11 mouse cellular contexts compared by ENCODE assay signal in genomic region chr11:117958197-117958596, GRCm38 (mm10). TPM values are rescaled to one million over a fixed set of nuclear protein-coding genes. Genes with fewer than 3 reads are reported as not detected.
A peak's percentile ranks its signal among the peaks of the same experiment; 100 is the strongest.
DNase-seq lines count a peak whose midpoint lies in the region; ATAC-seq lines count a peak whose summit lies in the region.
"Had no signal": no experiment of that assay in that cellular context is flagged by ENCODE, and none has a peak within 500 bp of the region (broad histone marks: within the 10 kb centered on the region; RNA-seq: fewer than 3 reads in every experiment).

No protein-coding gene starts in this region.

- no peak for DNase-seq in heart, postnatal 25 days (ENCODE audit: low spot score)
- DNase-seq in testis, postnatal 10 days (ENCODE audit: low spot score): peak; percentile 42
- DNase-seq in testis, postnatal 14 days (ENCODE audit: low spot score): no peak
- peak; percentile 42 for DNase-seq in embryonic facial prominence, embryonic 14.5 days (ENCODE audit: low spot score)
- DNase-seq in frontal cortex, postnatal 36 days (ENCODE audit: low spot score in 2 of 2): no peak
- no peak for DNase-seq in spleen, postnatal 10 days (ENCODE audit: low spot score in 2 of 2)
- DNase-seq in gastrocnemius, adult 8-10 months (ENCODE audit: low spot score in 2 of 2): no peak
- DNase-seq: cerebellum, adult 18-20 months; kidney, postnatal 10 days had no signal

- no peaks in the 10 kb centered on the region for H3K9me3 ChIP-seq in heart, embryonic 12.5 days (replicated peaks)
- H3K9me3 ChIP-seq in embryonic facial prominence, embryonic 14.5 days (ENCODE audit: control insufficient read depth, low read length): no peaks in the 10 kb centered on the region
- H3K9me3 ChIP-seq: hindbrain, embryonic 13.5 days had no signal

- no peaks in the 10 kb centered on the region for H3K36me3 ChIP-seq in heart, embryonic 12.5 days
- H3K36me3 ChIP-seq in embryonic facial prominence, embryonic 14.5 days (ENCODE audit: control insufficient read depth, insufficient read depth, low read length): no peaks in the 10 kb centered on the region
- H3K36me3 ChIP-seq: hindbrain, embryonic 13.5 days had no signal

- H3K27me3 ChIP-seq in heart, embryonic 12.5 days (replicated peaks): no peaks in the 10 kb centered on the region
- H3K27me3 ChIP-seq in embryonic facial prominence, embryonic 14.5 days (replicated peaks; ENCODE audit: control insufficient read depth, insufficient read depth, low read length): no peaks in the 10 kb centered on the region

- peaks cover 60% of the 10 kb centered on the region for H3K4me1 ChIP-seq in heart, embryonic 12.5 days (replicated peaks)
- peaks cover 44% of the 10 kb centered on the region for H3K4me1 ChIP-seq in embryonic facial prominence, embryonic 14.5 days (ENCODE audit: control insufficient read depth, insufficient read depth, low read length)

- 0 out of 2 replicates have a peak overlapping the region, but pooled peaks have one; percentile 1 for H3K9ac ChIP-seq in heart, embryonic 12.5 days
- H3K9ac ChIP-seq in embryonic facial prominence, embryonic 14.5 days (ENCODE audit: low read depth, low read length): 0 out of 2 replicates have a peak overlapping the region, but pooled peaks have one; percentile 14
- H3K9ac ChIP-seq: hindbrain, embryonic 13.5 days had no signal

- H3K27ac ChIP-seq in heart, embryonic 12.5 days (ENCODE audit: poor library complexity, severe bottlenecking): no peak overlapping the region
- H3K27ac ChIP-seq in embryonic facial prominence, embryonic 14.5 days (replicated peaks; ENCODE audit: low read depth, low read length): no peak overlapping the region
- H3K27ac ChIP-seq: hindbrain, embryonic 13.5 days had no signal

- no peak overlapping the region for H3K4me3 ChIP-seq in heart, embryonic 12.5 days
- no peak overlapping the region for H3K4me3 ChIP-seq in embryonic facial prominence, embryonic 14.5 days (ENCODE audit: low read depth, low read length)
- H3K4me3 ChIP-seq: hindbrain, embryonic 13.5 days had no signal

- intact Hi-C loops in heart, postnatal 25 days (cut with DNase I): no loop called here

- 52% methylated on average over 7 of the region's 7 CpGs for WGBS in heart, embryonic 12.5 days
- 64% methylated on average over 7 of the region's 7 CpGs for WGBS in embryonic facial prominence, embryonic 14.5 days

- no peak overlapping the region for H3K4me2 ChIP-seq in heart, embryonic 12.5 days
- H3K4me2 ChIP-seq in embryonic facial prominence, embryonic 14.5 days (ENCODE audit: low read depth, low read length): no peak overlapping the region
- H3K4me2 ChIP-seq: hindbrain, embryonic 13.5 days had no signal

- ATAC-seq in heart, embryonic 12.5 days (ENCODE audit: insufficient number of reproducible peaks, low FRiP score): no peak
- no peak for ATAC-seq in embryonic facial prominence, embryonic 14.5 days (ENCODE audit: low read depth)

RNA-seq across cellular contexts. Expression of gene Socs3, which starts 11.7 kb away (rescaled TPM):
- 7.1 and 8.0 TPM in 2 replicates for polyA plus RNA-seq in heart, embryonic 12.5 days (2016; fragmentation: Nextera tagmentation; extraction: Ambion mirVana)
- total RNA-seq in heart, postnatal 25 days (2021): 1 to 10 TPM; 5.2 to 6.3 TPM
- polyA plus RNA-seq in embryonic facial prominence, embryonic 14.5 days (2014; fragmentation: Nextera tagmentation; extraction: Ambion mirVana): 6.8 and 8.3 TPM in 2 replicates
- 1 to 10 TPM; 1.9 to 3.3 (median 2.5) TPM for total RNA-seq in gastrocnemius, adult 8-10 months (2022)

RNA-seq across cellular contexts. Expression of gene Pgs1, which starts 27.9 kb away (rescaled TPM):
- polyA plus RNA-seq in heart, embryonic 12.5 days (2016; fragmentation: Nextera tagmentation; extraction: Ambion mirVana): 28.9 and 29.6 TPM in 2 replicates
- 10 to 100 TPM; 18.1 to 18.2 TPM for total RNA-seq in heart, postnatal 25 days (2021)
- polyA plus RNA-seq in embryonic facial prominence, embryonic 14.5 days (2014; fragmentation: Nextera tagmentation; extraction: Ambion mirVana): 31.0 and 34.7 TPM in 2 replicates
- total RNA-seq in gastrocnemius, adult 8-10 months (2022): 10 to 100 TPM; 16.9 to 23.0 (median 19.1) TPM

Comparison
In these comparisons a context has a peak if more than half of its experiments do, and no peak if none do; other contexts are left out.
1. DNase-seq: peak in testis, postnatal 10 days (single experiment) and embryonic facial prominence, embryonic 14.5 days (single experiment); none in heart, postnatal 25 days (single experiment), testis, postnatal 14 days (single experiment), frontal cortex, postnatal 36 days (0 of 2), spleen, postnatal 10 days (0 of 2) and gastrocnemius, adult 8-10 months (0 of 2).